Mouse (Mus musculus): ENCODE measurements around the gene Ttc32. TPM values are rescaled to one million over a fixed set of nuclear protein-coding genes. Genes with fewer than 3 reads are reported as not detected.

The Ttc32 gene
- polyA plus RNA-seq, 1 experiment from 2014 or later, result 18.9 TPM

GRCm38 (mm10) chr12:9036409-9036808, 6.6 kb downstream of the Ttc32 start:
- H3K27ac ChIP-seq (ENCODE audit: low read length), result no peak overlapping the region
- no peaks in the 10 kb centered on the region for H3K9me3 ChIP-seq (replicated peaks; ENCODE audit: control insufficient read depth, low read length)
- WGBS, result 80% methylated on average over 9 of the region's 9 CpGs
- no peak overlapping the region for H3K9ac ChIP-seq (ENCODE audit: low read length)
- peaks cover 7% of the 10 kb centered on the region for H3K4me1 ChIP-seq (ENCODE audit: control insufficient read depth, insufficient read depth, low read length)
- no peak overlapping the region for H3K4me2 ChIP-seq (ENCODE audit: low read depth, low read length)
- H3K36me3 ChIP-seq (ENCODE audit: control insufficient read depth, insufficient read depth), result 0 out of 2 replicates have a peak, but pooled peaks cover 4% of the 10 kb centered on the region
- no peaks in the 10 kb centered on the region for H3K27me3 ChIP-seq (ENCODE audit: control insufficient read depth, insufficient read depth, low read length)
- H3K4me3 ChIP-seq (ENCODE audit: low read length), result no peak overlapping the region
- ATAC-seq (replicated peaks; ENCODE audit: extremely low read depth, insufficient read depth, low FRiP score), result no peak

GRCm38 (mm10) chr12:9040177-9040576, 10.4 kb downstream of the Ttc32 start:
- H3K4me2 ChIP-seq (ENCODE audit: low read depth, low read length), result no peak overlapping the region
- no peaks in the 10 kb centered on the region for H3K27me3 ChIP-seq (ENCODE audit: control insufficient read depth, insufficient read depth, low read length)
- H3K9ac ChIP-seq (ENCODE audit: low read length), result no peak overlapping the region
- no peak overlapping the region for H3K27ac ChIP-seq (ENCODE audit: low read length)
- no peak for ATAC-seq (replicated peaks; ENCODE audit: extremely low read depth, insufficient read depth, low FRiP score)
- H3K9me3 ChIP-seq (replicated peaks; ENCODE audit: control insufficient read depth, low read length), result 0 out of 2 replicates have a peak, but pooled peaks cover 2% of the 10 kb centered on the region
- WGBS, result 78% methylated on average over 5 of the region's 5 CpGs
- H3K4me1 ChIP-seq (ENCODE audit: control insufficient read depth, insufficient read depth, low read length), result no peaks in the 10 kb centered on the region
- no peak overlapping the region for H3K4me3 ChIP-seq (ENCODE audit: low read length)
- H3K36me3 ChIP-seq (ENCODE audit: control insufficient read depth, insufficient read depth), result peaks cover 8% of the 10 kb centered on the region; the same call in 1 of the 2 replicates

GRCm38 (mm10) chr12:9040686-9041085, 10.9 kb downstream of the Ttc32 start:
- Histone ChIP-seq H3K27ac (ENCODE audit: low read length) (no peak overlapping the region), H3K9me3 (replicated peaks; ENCODE audit: control insufficient read depth, low read length) (0 out of 2 replicates have a peak, but pooled peaks cover 2% of the 10 kb centered on the region), H3K4me2 (ENCODE audit: low read depth, low read length) (no peak overlapping the region), H3K9ac (ENCODE audit: low read length) (no peak overlapping the region), H3K27me3 (ENCODE audit: control insufficient read depth, insufficient read depth, low read length) (no peaks in the 10 kb centered on the region), H3K4me1 (ENCODE audit: control insufficient read depth, insufficient read depth, low read length) (no peaks in the 10 kb centered on the region), H3K36me3 (ENCODE audit: control insufficient read depth, insufficient read depth) (peaks cover 8% of the 10 kb centered on the region; the same call in 1 of the 2 replicates), H3K4me3 (ENCODE audit: low read length) (no peak overlapping the region)
- ATAC-seq (replicated peaks; ENCODE audit: extremely low read depth, insufficient read depth, low FRiP score), result no peak
- 61% methylated on average over 7 of the region's 7 CpGs for WGBS

- no peak overlapping the region for H3K4me2 ChIP-seq (ENCODE audit: low read depth, low read length)
- no peak overlapping the region for H3K27ac ChIP-seq (ENCODE audit: low read length)
- 0 out of 2 replicates have a peak, but pooled peaks cover 2% of the 10 kb centered on the region for H3K9me3 ChIP-seq (replicated peaks; ENCODE audit: control insufficient read depth, low read length)
- H3K36me3 ChIP-seq (ENCODE audit: control insufficient read depth, insufficient read depth), result peaks cover 8% of the 10 kb centered on the region; the same call in 1 of the 2 replicates
- no peak overlapping the region for H3K4me3 ChIP-seq (ENCODE audit: low read length)
- H3K4me1 ChIP-seq (ENCODE audit: control insufficient read depth, insufficient read depth, low read length), result no peaks in the 10 kb centered on the region
- ATAC-seq (replicated peaks; ENCODE audit: extremely low read depth, insufficient read depth, low FRiP score), result no peak
- 82% methylated on average over 5 of the region's 5 CpGs for WGBS
- H3K27me3 ChIP-seq (ENCODE audit: control insufficient read depth, insufficient read depth, low read length), result no peaks in the 10 kb centered on the region
- H3K9ac ChIP-seq (ENCODE audit: low read length), result no peak overlapping the region
Observed at GRCm38 (mm10) chr12:9042316-9042715, 12.5 kb downstream of the Ttc32 start.

- 84% methylated on average over 3 of the region's 3 CpGs for WGBS
- peaks cover 8% of the 10 kb centered on the region; the same call in 1 of the 2 replicates for H3K36me3 ChIP-seq (ENCODE audit: control insufficient read depth, insufficient read depth)
- H3K4me2 ChIP-seq (ENCODE audit: low read depth, low read length), result no peak overlapping the region
Observed at GRCm38 (mm10) chr12:9042759-9043158, 13.0 kb downstream of the Ttc32 start.

GRCm38 (mm10) chr12:9044666-9045065, 14.9 kb downstream of the Ttc32 start:
- no peak overlapping the region for H3K9ac ChIP-seq (ENCODE audit: low read length)
- no peak for ATAC-seq (replicated peaks; ENCODE audit: extremely low read depth, insufficient read depth, low FRiP score)
- peaks cover 4% of the 10 kb centered on the region; the same call in 1 of the 2 replicates for H3K36me3 ChIP-seq (ENCODE audit: control insufficient read depth, insufficient read depth)
- no peak overlapping the region for H3K27ac ChIP-seq (ENCODE audit: low read length)
- no peak overlapping the region for H3K4me3 ChIP-seq (ENCODE audit: low read length)
- 87% methylated on average over 7 of the region's 7 CpGs for WGBS
- 0 out of 2 replicates have a peak, but pooled peaks cover 2% of the 10 kb centered on the region for H3K9me3 ChIP-seq (replicated peaks; ENCODE audit: control insufficient read depth, low read length)
- no peak overlapping the region for H3K4me2 ChIP-seq (ENCODE audit: low read depth, low read length)
- no peaks in the 10 kb centered on the region for H3K4me1 ChIP-seq (ENCODE audit: control insufficient read depth, insufficient read depth, low read length)
- no peaks in the 10 kb centered on the region for H3K27me3 ChIP-seq (ENCODE audit: control insufficient read depth, insufficient read depth, low read length)

More at GRCm38 (mm10) chr12:9042759-9043158, 13.0 kb downstream of the Ttc32 start:
- Histone ChIP-seq H3K27ac (ENCODE audit: low read length) (no peak overlapping the region), H3K4me3 (ENCODE audit: low read length) (no peak overlapping the region), H3K4me1 (ENCODE audit: control insufficient read depth, insufficient read depth, low read length) (no peaks in the 10 kb centered on the region), H3K9me3 (replicated peaks; ENCODE audit: control insufficient read depth, low read length) (0 out of 2 replicates have a peak, but pooled peaks cover 2% of the 10 kb centered on the region), H3K27me3 (ENCODE audit: control insufficient read depth, insufficient read depth, low read length) (no peaks in the 10 kb centered on the region), H3K9ac (ENCODE audit: low read length) (no peak overlapping the region)
- no peak for ATAC-seq (replicated peaks; ENCODE audit: extremely low read depth, insufficient read depth, low FRiP score)

- H3K4me1 ChIP-seq (ENCODE audit: control insufficient read depth, insufficient read depth, low read length), result no peaks in the 10 kb centered on the region
- peaks cover 4% of the 10 kb centered on the region; the same call in 1 of the 2 replicates for H3K36me3 ChIP-seq (ENCODE audit: control insufficient read depth, insufficient read depth)
- no peak for ATAC-seq (replicated peaks; ENCODE audit: extremely low read depth, insufficient read depth, low FRiP score)
- H3K27ac ChIP-seq (ENCODE audit: low read length), result no peak overlapping the region
- H3K4me2 ChIP-seq (ENCODE audit: low read depth, low read length), result no peak overlapping the region
- 72% methylated on average over 4 of the region's 4 CpGs for WGBS
- H3K9ac ChIP-seq (ENCODE audit: low read length), result no peak overlapping the region
- H3K9me3 ChIP-seq (replicated peaks; ENCODE audit: control insufficient read depth, low read length), result 0 out of 2 replicates have a peak, but pooled peaks cover 2% of the 10 kb centered on the region
- H3K4me3 ChIP-seq (ENCODE audit: low read length), result no peak overlapping the region
- no peaks in the 10 kb centered on the region for H3K27me3 ChIP-seq (ENCODE audit: control insufficient read depth, insufficient read depth, low read length)
Observed at GRCm38 (mm10) chr12:9046674-9047073, 16.9 kb downstream of the Ttc32 start.

- no peak overlapping the region for H3K4me3 ChIP-seq (ENCODE audit: low read length)
Observed at GRCm38 (mm10) chr12:9048090-9048489, 18.3 kb downstream of the Ttc32 start.

GRCm38 (mm10) chr12:9050824-9051223, 21.0 kb downstream of the Ttc32 start:
- no peaks in the 10 kb centered on the region for H3K27me3 ChIP-seq (ENCODE audit: control insufficient read depth, insufficient read depth, low read length)
- no peaks in the 10 kb centered on the region for H3K4me1 ChIP-seq (ENCODE audit: control insufficient read depth, insufficient read depth, low read length)
- 26% methylated on average over 6 of the region's 6 CpGs for WGBS
- no peak for ATAC-seq (replicated peaks; ENCODE audit: extremely low read depth, insufficient read depth, low FRiP score)
- no peak overlapping the region for H3K4me3 ChIP-seq (ENCODE audit: low read length)
- no peaks in the 10 kb centered on the region for H3K36me3 ChIP-seq (ENCODE audit: control insufficient read depth, insufficient read depth)
- no peaks in the 10 kb centered on the region for H3K9me3 ChIP-seq (replicated peaks; ENCODE audit: control insufficient read depth, low read length)
- H3K4me2 ChIP-seq (ENCODE audit: low read depth, low read length), result no peak overlapping the region
- H3K9ac ChIP-seq (ENCODE audit: low read length), result no peak overlapping the region
- no peak overlapping the region for H3K27ac ChIP-seq (ENCODE audit: low read length)

More at GRCm38 (mm10) chr12:9048090-9048489, 18.3 kb downstream of the Ttc32 start:
- H3K36me3 ChIP-seq (ENCODE audit: control insufficient read depth, insufficient read depth), result peaks cover 4% of the 10 kb centered on the region; the same call in 1 of the 2 replicates
- H3K27ac ChIP-seq (ENCODE audit: low read length), result no peak overlapping the region
- no peak overlapping the region for H3K4me2 ChIP-seq (ENCODE audit: low read depth, low read length)
- H3K9ac ChIP-seq (ENCODE audit: low read length), result no peak overlapping the region
- WGBS, result 61% methylated on average over 8 of the region's 8 CpGs
- H3K4me1 ChIP-seq (ENCODE audit: control insufficient read depth, insufficient read depth, low read length), result no peaks in the 10 kb centered on the region
- 0 out of 2 replicates have a peak, but pooled peaks cover 2% of the 10 kb centered on the region for H3K9me3 ChIP-seq (replicated peaks; ENCODE audit: control insufficient read depth, low read length)
- H3K27me3 ChIP-seq (ENCODE audit: control insufficient read depth, insufficient read depth, low read length), result no peaks in the 10 kb centered on the region
- ATAC-seq (replicated peaks; ENCODE audit: extremely low read depth, insufficient read depth, low FRiP score), result no peak

All from heart, embryonic 16.5 days (tissue).